Mouse (Mus musculus): ENCODE data around the gene Gm42878. TPM values are rescaled to one million over a fixed set of nuclear protein-coding genes. Genes with fewer than 3 reads are reported as not detected.

Gm42878 gene
- polyA plus RNA-seq, 1 experiment from 2014 or later = not detected

DNA sequence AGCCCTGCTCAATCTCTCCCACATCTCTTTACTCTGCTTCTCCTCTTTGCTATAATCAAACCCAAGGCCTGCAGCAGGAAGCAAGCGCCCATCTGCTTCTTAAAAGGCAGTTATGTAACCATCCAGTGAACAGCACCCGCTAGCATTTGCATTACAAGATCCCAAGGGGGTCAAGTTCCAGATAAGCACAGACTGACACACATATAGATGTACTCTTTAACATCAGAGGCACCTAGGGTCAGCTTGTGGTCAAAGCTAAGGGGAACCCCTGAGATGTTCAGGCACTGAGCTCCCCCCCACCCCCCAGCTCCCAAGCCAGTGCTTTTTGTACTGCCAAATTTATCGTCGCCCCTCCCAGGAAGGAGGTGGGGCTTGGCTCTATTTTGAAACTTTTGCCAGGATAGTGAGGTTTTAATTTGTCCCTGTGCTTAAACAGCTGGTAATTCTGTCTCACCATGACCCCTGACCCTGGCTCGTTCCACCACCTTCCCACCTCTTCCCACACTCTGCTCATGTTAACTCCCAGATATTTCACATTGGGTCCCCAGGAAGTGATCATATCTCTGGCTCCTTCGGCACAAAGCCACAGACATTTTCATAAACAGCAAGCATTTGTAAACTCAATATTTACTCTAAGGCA is 41.2 kb upstream of the Gm42878 start:
- no peaks in the 10 kb centered on the region for H3K27me3 ChIP-seq (ENCODE audit: control insufficient read depth, insufficient read depth, low read length)
- no peaks in the 10 kb centered on the region for H3K36me3 ChIP-seq (ENCODE audit: control insufficient read depth, insufficient read depth, low read length)
- no peaks in the 10 kb centered on the region for H3K9me3 ChIP-seq (replicated peaks; ENCODE audit: control insufficient read depth, low read length)
- 0 out of 2 replicates have a peak, but pooled peaks have one; percentile 18 for ATAC-seq (ENCODE audit: insufficient read depth, low FRiP score)
- H3K27ac ChIP-seq (ENCODE audit: low read length) = peak overlapping the region; percentile 66
- 37% methylated on average over 6 of the region's 6 CpGs for WGBS
- H3K4me2 ChIP-seq (ENCODE audit: low read depth, low read length) = no peak overlapping the region; the same call in 1 of the 2 replicates
- no peak overlapping the region for H3K4me3 ChIP-seq (replicated peaks; ENCODE audit: low read length)
- H3K4me1 ChIP-seq (ENCODE audit: control insufficient read depth, insufficient read depth, low read length) = peaks cover 21% of the 10 kb centered on the region
- no peak overlapping the region for H3K9ac ChIP-seq (ENCODE audit: low read length)

DNA sequence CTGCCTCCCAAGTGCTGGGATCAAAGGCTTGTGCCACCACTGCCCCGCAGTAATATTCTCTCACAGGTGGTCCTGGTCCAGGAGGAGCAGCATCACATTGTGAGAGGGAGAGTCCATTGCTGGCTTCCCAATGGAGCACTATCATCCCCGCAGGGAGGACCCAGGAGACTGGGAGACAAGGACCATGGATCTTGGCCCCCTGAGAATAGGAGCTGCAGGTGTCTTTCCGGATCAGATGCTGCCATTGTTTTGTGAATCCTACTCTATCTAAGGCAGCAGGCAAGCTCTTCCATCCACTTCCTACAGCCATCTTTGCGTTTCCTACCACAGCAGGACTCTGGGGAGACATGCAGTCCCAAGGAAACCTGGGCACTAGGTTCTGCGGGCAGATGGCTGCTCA is 40.4 kb upstream of the Gm42878 start:
- no peak overlapping the region for H3K4me2 ChIP-seq (ENCODE audit: low read depth, low read length)
- H3K27ac ChIP-seq (ENCODE audit: low read length) = peak overlapping the region; percentile 66

DNA sequence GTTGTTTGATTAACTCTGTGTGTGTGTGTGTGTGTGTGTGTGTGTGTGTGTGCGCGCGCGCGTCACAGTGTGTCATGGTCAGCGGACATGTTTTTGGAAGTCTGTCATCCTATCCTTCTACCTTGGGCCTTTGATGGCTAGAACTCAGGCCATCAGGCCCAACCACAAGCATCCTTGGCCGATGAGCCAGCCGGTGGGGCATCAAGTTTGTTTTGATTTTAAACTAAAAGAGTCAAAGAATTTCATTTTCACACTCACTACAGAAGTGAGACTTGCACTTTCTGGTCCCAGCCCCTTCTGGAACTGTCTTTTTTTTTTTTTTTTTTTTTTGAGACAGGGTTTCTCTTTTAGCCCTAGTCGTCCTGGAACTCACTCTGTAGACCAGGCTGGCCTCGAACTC is 39.7 kb upstream of the Gm42878 start:
- Histone ChIP-seq H3K4me1 (ENCODE audit: control insufficient read depth, insufficient read depth, low read length) (peaks cover 21% of the 10 kb centered on the region), H3K4me2 (ENCODE audit: low read depth, low read length) (no peak overlapping the region), H3K9me3 (replicated peaks; ENCODE audit: control insufficient read depth, low read length) (no peaks in the 10 kb centered on the region), H3K27me3 (ENCODE audit: control insufficient read depth, insufficient read depth, low read length) (no peaks in the 10 kb centered on the region), H3K9ac (ENCODE audit: low read length) (no peak overlapping the region), H3K4me3 (replicated peaks; ENCODE audit: low read length) (no peak overlapping the region), H3K27ac (ENCODE audit: low read length) (no peak overlapping the region), H3K36me3 (ENCODE audit: control insufficient read depth, insufficient read depth, low read length) (no peaks in the 10 kb centered on the region)
- 88% methylated on average over 10 of the region's 10 CpGs for WGBS
- ATAC-seq (ENCODE audit: insufficient read depth, low FRiP score) = no peak

More for the DNA sequence above, 40.4 kb upstream of the Gm42878 start:
- Histone ChIP-seq H3K9ac (ENCODE audit: low read length) (no peak overlapping the region), H3K9me3 (replicated peaks; ENCODE audit: control insufficient read depth, low read length) (no peaks in the 10 kb centered on the region), H3K27me3 (ENCODE audit: control insufficient read depth, insufficient read depth, low read length) (no peaks in the 10 kb centered on the region), H3K36me3 (ENCODE audit: control insufficient read depth, insufficient read depth, low read length) (no peaks in the 10 kb centered on the region), H3K4me1 (ENCODE audit: control insufficient read depth, insufficient read depth, low read length) (peaks cover 21% of the 10 kb centered on the region), H3K4me3 (replicated peaks; ENCODE audit: low read length) (no peak overlapping the region)
- no peak for ATAC-seq (ENCODE audit: insufficient read depth, low FRiP score)
- WGBS = 90% methylated on average over 5 of the region's 5 CpGs

DNA sequence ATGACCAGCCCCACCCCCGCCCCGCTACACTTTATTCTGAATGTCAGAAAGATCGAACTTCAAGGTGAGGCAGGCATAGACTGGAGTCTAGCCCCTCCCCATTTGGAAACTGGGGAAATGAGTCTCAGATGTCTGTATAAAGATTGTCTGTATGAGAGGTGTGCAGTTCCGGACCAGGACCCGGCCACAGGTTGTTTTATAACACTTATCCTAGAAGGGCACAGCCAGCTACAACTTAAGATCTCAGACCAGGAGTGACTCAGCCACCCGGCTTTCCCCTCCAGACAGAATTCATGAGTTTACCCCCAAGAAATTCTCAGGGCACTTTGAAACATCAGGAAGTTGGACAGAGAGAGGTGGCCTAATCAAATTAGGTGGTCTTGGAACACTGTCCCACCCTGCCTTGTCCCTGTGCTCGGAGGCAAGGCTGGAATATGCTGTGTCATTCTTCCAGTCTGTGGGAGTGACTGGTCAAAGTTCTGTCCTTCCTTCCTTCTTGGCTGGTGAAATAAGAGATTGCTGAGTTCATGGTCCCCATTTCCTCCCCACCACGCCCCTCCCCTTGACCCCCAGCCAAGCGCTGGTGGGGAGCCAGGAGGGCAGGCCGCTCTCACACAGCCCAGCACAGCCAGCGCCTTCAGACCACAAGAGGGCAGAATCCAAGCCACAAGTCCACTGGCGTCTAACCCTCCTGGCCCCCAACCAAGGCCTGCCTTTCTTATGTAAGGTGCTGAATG is 38.7 kb upstream of the Gm42878 start:
- peak; percentile 89 for ATAC-seq (ENCODE audit: insufficient read depth, low FRiP score)
- peaks cover 21% of the 10 kb centered on the region for H3K4me1 ChIP-seq (ENCODE audit: control insufficient read depth, insufficient read depth, low read length)
- 46% methylated on average over 12 of the region's 12 CpGs for WGBS

DNA sequence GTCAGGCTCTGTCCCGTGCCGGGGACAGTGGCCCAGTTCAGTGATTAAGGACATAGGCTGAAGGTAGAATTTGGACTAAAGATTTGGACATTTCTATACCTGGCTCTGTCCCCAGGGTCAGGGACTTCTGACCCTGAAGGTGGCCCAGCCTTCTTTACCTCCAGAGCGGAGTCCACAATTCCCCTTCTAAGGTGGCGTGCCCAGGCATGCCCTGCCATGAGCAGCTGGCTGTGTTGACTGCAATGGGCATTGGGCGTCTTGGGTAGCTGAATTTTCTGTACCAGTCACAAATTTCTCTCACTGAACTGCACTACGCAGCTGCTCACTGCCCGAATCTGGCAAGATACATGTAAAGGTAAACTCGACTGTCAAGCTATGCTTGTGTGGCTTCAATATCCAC is 36.7 kb upstream of the Gm42878 start:
- 91% methylated on average over 8 of the region's 8 CpGs for WGBS

More for the DNA sequence above, 38.7 kb upstream of the Gm42878 start:
- Histone ChIP-seq H3K4me2 (ENCODE audit: low read depth, low read length) (0 out of 2 replicates have a peak overlapping the region, but pooled peaks have one; percentile 7), H3K27ac (ENCODE audit: low read length) (peak overlapping the region; percentile 70), H3K36me3 (ENCODE audit: control insufficient read depth, insufficient read depth, low read length) (no peaks in the 10 kb centered on the region; the same call in 1 of the 2 replicates), H3K9ac (ENCODE audit: low read length) (no peak overlapping the region), H3K9me3 (replicated peaks; ENCODE audit: control insufficient read depth, low read length) (no peaks in the 10 kb centered on the region), H3K4me3 (replicated peaks; ENCODE audit: low read length) (no peak overlapping the region), H3K27me3 (ENCODE audit: control insufficient read depth, insufficient read depth, low read length) (no peaks in the 10 kb centered on the region)

DNA sequence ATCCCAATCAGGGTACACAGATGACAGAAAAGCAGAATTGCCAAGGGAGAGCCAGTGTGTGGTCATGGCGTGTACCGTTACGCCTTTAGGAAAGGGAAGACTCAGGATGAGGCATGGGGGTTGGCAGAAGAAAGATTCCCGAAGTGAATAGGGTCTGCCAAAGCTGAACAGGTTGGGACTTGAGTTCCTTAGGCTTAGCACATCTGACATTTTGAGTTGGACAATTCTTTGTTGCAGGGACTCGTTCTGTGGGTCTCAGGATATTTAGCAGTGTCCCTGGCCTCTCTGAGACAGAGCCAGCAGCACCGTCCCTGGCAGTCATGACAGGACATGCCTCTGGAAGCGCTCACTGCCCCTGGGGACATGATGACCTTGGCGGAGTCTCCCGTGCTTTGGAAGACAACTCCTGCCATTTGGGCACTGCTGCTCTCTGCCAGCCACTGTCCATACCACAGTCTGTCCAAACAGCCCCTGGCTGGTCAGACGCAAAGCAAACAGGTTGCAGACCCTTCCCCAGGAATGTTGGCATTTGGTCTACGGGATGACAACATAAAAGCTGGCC is 31.7 kb upstream of the Gm42878 start:
- Histone ChIP-seq H3K27me3 (ENCODE audit: control insufficient read depth, insufficient read depth, low read length) (no peaks in the 10 kb centered on the region), H3K4me3 (replicated peaks; ENCODE audit: low read length) (no peak overlapping the region), H3K9me3 (replicated peaks; ENCODE audit: control insufficient read depth, low read length) (no peaks in the 10 kb centered on the region), H3K36me3 (ENCODE audit: control insufficient read depth, insufficient read depth, low read length) (no peaks in the 10 kb centered on the region; the same call in 1 of the 2 replicates), H3K4me2 (ENCODE audit: low read depth, low read length) (no peak overlapping the region), H3K9ac (ENCODE audit: low read length) (no peak overlapping the region), H3K4me1 (ENCODE audit: control insufficient read depth, insufficient read depth, low read length) (no peaks in the 10 kb centered on the region), H3K27ac (ENCODE audit: low read length) (no peak overlapping the region)
- no peak for ATAC-seq (ENCODE audit: insufficient read depth, low FRiP score)
- WGBS = 82% methylated on average over 11 of the region's 11 CpGs

More for the DNA sequence above, 36.7 kb upstream of the Gm42878 start:
- Histone ChIP-seq H3K9me3 (replicated peaks; ENCODE audit: control insufficient read depth, low read length) (no peaks in the 10 kb centered on the region), H3K27me3 (ENCODE audit: control insufficient read depth, insufficient read depth, low read length) (no peaks in the 10 kb centered on the region), H3K4me2 (ENCODE audit: low read depth, low read length) (no peak overlapping the region), H3K9ac (ENCODE audit: low read length) (no peak overlapping the region), H3K4me3 (replicated peaks; ENCODE audit: low read length) (no peak overlapping the region), H3K4me1 (ENCODE audit: control insufficient read depth, insufficient read depth, low read length) (peaks cover 15% of the 10 kb centered on the region; the same call in 1 of the 2 replicates), H3K27ac (ENCODE audit: low read length) (no peak overlapping the region), H3K36me3 (ENCODE audit: control insufficient read depth, insufficient read depth, low read length) (no peaks in the 10 kb centered on the region; the same call in 1 of the 2 replicates)
- ATAC-seq (ENCODE audit: insufficient read depth, low FRiP score) = no peak

DNA sequence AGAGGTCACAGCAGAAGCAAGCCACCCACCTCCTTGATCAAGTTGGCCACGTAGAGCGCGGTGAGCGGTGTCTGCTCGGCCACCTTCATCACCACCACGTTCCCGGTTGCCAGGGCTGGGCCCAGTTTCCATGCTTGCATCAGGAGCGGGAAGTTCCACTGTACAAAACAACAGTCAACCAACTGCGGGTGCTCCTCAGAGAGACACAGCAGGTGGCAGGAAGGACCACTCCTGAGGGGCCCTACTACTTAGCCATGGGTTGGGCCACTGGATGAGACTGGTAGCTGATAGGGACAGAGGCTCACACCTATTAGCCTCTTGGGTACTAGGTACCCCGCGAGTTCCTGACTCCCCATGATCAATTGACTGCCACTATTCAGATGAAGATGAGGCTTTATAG is 30.6 kb upstream of the Gm42878 start:
- Histone ChIP-seq H3K27ac (ENCODE audit: low read length) (no peak overlapping the region), H3K9ac (ENCODE audit: low read length) (no peak overlapping the region), H3K36me3 (ENCODE audit: control insufficient read depth, insufficient read depth, low read length) (no peaks in the 10 kb centered on the region; the same call in 1 of the 2 replicates), H3K4me1 (ENCODE audit: control insufficient read depth, insufficient read depth, low read length) (no peaks in the 10 kb centered on the region), H3K27me3 (ENCODE audit: control insufficient read depth, insufficient read depth, low read length) (no peaks in the 10 kb centered on the region), H3K9me3 (replicated peaks; ENCODE audit: control insufficient read depth, low read length) (no peaks in the 10 kb centered on the region), H3K4me3 (replicated peaks; ENCODE audit: low read length) (no peak overlapping the region), H3K4me2 (ENCODE audit: low read depth, low read length) (no peak overlapping the region)
- 93% methylated on average over 11 of the region's 11 CpGs for WGBS
- ATAC-seq (ENCODE audit: insufficient read depth, low FRiP score) = no peak

DNA sequence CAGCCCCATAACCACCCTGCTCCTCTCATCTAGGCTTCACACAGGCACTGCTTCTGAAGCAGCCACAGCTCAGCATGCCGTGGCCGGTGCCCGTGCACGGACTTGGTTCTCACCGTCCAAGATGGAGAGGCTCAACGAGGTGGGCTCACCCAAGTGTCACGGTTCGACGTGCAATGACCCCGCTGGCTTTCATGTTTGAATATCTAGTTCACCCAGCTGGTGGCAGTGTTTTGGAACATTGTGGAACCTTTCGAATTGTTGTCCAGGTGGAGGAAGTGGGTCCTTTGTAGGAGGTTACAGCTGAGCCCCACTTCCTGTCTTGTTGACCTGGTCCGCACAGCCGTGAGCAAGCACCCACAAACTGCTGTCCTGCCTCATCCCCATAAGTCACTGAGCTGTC is 28.9 kb upstream of the Gm42878 start:
- H3K27me3 ChIP-seq (ENCODE audit: control insufficient read depth, insufficient read depth, low read length) = no peaks in the 10 kb centered on the region
- no peak overlapping the region for H3K4me2 ChIP-seq (ENCODE audit: low read depth, low read length)
- H3K4me1 ChIP-seq (ENCODE audit: control insufficient read depth, insufficient read depth, low read length) = no peaks in the 10 kb centered on the region
- ATAC-seq (ENCODE audit: insufficient read depth, low FRiP score) = no peak
- H3K4me3 ChIP-seq (replicated peaks; ENCODE audit: low read length) = no peak overlapping the region
- no peaks in the 10 kb centered on the region for H3K9me3 ChIP-seq (replicated peaks; ENCODE audit: control insufficient read depth, low read length)
- WGBS = 89% methylated on average over 13 of the region's 13 CpGs
- no peaks in the 10 kb centered on the region; the same call in 1 of the 2 replicates for H3K36me3 ChIP-seq (ENCODE audit: control insufficient read depth, insufficient read depth, low read length)
- H3K27ac ChIP-seq (ENCODE audit: low read length) = no peak overlapping the region
- no peak overlapping the region for H3K9ac ChIP-seq (ENCODE audit: low read length)

DNA sequence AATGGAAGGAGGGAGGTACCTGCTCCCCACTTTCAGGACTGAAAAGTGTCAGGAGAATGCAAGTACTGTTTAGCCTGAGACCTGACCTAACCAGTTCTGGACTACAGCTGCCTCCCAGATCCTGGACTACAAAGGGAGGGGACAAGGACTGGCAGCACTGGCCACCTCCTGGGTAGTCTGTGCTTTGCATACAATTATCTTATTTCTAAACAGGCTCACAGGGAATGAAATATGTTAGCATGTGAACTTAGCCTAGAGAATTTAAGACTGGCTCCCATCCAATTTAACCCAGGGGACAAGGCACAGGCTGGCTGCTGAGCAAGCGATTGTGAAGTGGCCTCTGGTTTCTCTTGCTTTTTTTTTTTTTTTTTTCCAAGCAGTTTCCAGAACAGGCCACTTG is 25.5 kb upstream of the Gm42878 start:
- Histone ChIP-seq H3K9me3 (replicated peaks; ENCODE audit: control insufficient read depth, low read length) (no peaks in the 10 kb centered on the region), H3K4me1 (ENCODE audit: control insufficient read depth, insufficient read depth, low read length) (no peaks in the 10 kb centered on the region), H3K4me2 (ENCODE audit: low read depth, low read length) (no peak overlapping the region), H3K27me3 (ENCODE audit: control insufficient read depth, insufficient read depth, low read length) (no peaks in the 10 kb centered on the region), H3K36me3 (ENCODE audit: control insufficient read depth, insufficient read depth, low read length) (no peaks in the 10 kb centered on the region), H3K9ac (ENCODE audit: low read length) (no peak overlapping the region), H3K27ac (ENCODE audit: low read length) (no peak overlapping the region), H3K4me3 (replicated peaks; ENCODE audit: low read length) (no peak overlapping the region)
- 44% methylated on average over 1 of the region's 1 CpGs for WGBS
- ATAC-seq (ENCODE audit: insufficient read depth, low FRiP score) = no peak
